ENCODE assay signal across 21 mouse cellular contexts in the genomic region with DNA sequence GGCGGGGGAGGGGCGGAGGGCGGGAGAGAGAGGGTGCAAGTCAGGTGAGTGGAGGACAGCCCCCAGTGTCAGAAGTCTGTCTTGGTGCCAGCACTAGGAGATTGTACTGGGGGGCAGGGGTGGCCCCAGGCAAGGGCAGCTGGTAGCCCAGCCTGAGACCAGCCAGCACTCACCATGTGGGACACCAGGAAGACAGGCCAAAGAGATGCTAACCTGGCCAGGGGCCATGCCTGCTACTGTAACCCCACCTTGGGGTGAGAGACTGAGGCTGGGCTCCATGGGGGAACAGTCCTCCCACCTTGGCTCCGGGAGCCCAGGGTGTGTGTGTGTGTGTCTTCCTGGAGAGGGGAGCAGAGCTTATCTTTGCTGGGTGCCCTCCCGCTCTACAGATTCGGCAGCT. TPM values are rescaled to one million over a fixed set of nuclear protein-coding genes. Genes with fewer than 3 reads are reported as not detected.
A peak's percentile ranks its signal among the peaks of the same experiment; 100 is the strongest.
DNase-seq lines count a peak whose midpoint lies in the region; ATAC-seq and TF ChIP-seq lines count a peak whose summit lies in the region.
"Had no signal": no experiment of that assay in that cellular context is flagged by ENCODE, and none has a peak within 500 bp of the region (broad histone marks: within the 10 kb centered on the region; RNA-seq: fewer than 3 reads in every experiment).

No protein-coding gene starts in this region.

- 54% methylated on average over 6 of the region's 6 CpGs for WGBS in intestine, embryonic 14.5 days
- 47% methylated on average over 6 of the region's 6 CpGs for WGBS in intestine, embryonic 16.5 days
- WGBS in stomach, embryonic 14.5 days: 52% methylated on average over 6 of the region's 6 CpGs
- WGBS in stomach, postnatal 0 days: 30% methylated on average over 4 of the region's 6 CpGs

- no peak for TF ChIP-seq CTCF in stomach, postnatal 0 days (IDR thresholded peaks at IDR 0.05; ENCODE audit: low read depth)

- peaks cover 5% of the 10 kb centered on the region; the same call in 1 of the 2 replicates for H3K4me1 ChIP-seq in intestine, embryonic 14.5 days (replicated peaks; ENCODE audit: control insufficient read depth, insufficient read depth, low read length)
- H3K4me1 ChIP-seq in intestine, embryonic 16.5 days (ENCODE audit: control insufficient read depth, insufficient read depth, low read length): no peaks in the 10 kb centered on the region
- H3K4me1 ChIP-seq in stomach, embryonic 14.5 days (ENCODE audit: control insufficient read depth, insufficient read depth, low read length): no peaks in the 10 kb centered on the region
- H3K4me1 ChIP-seq in stomach, postnatal 0 days (replicated peaks; ENCODE audit: control insufficient read depth, insufficient read depth): no peaks in the 10 kb centered on the region

- H3K9ac ChIP-seq in intestine, embryonic 14.5 days (ENCODE audit: low read length): no peak overlapping the region
- no peak overlapping the region for H3K9ac ChIP-seq in intestine, embryonic 16.5 days (ENCODE audit: low read depth, low read length)
- H3K9ac ChIP-seq in stomach, embryonic 14.5 days (replicated peaks; ENCODE audit: low read depth, low read length): no peak overlapping the region
- H3K9ac ChIP-seq in stomach, postnatal 0 days (ENCODE audit: low read length): no peak overlapping the region
- H3K9ac ChIP-seq: liver, postnatal 0 days had no signal

- H3K9me3 ChIP-seq in intestine, embryonic 14.5 days (ENCODE audit: control insufficient read depth, low read length): no peaks in the 10 kb centered on the region
- H3K9me3 ChIP-seq in intestine, embryonic 16.5 days (ENCODE audit: control insufficient read depth, low read length): no peaks in the 10 kb centered on the region
- H3K9me3 ChIP-seq in stomach, embryonic 14.5 days (ENCODE audit: control insufficient read depth, low read depth, low read length): no peaks in the 10 kb centered on the region
- no peaks in the 10 kb centered on the region for H3K9me3 ChIP-seq in stomach, postnatal 0 days (ENCODE audit: control insufficient read depth, low read length)

- ATAC-seq in intestine, embryonic 14.5 days (replicated peaks; ENCODE audit: low FRiP score, low TSS enrichment, low read depth): 0 out of 2 replicates have a peak, but pooled peaks have one; percentile 18
- ATAC-seq in intestine, embryonic 16.5 days: no peak
- ATAC-seq in stomach, embryonic 14.5 days (ENCODE audit: insufficient number of reproducible peaks, insufficient read depth, low FRiP score, low read depth): no peak
- no peak for ATAC-seq in stomach, postnatal 0 days (ENCODE audit: low FRiP score, low TSS enrichment)
- ATAC-seq: forebrain, embryonic 16.5 days; liver, postnatal 0 days had no signal

- H3K4me3 ChIP-seq in intestine, embryonic 14.5 days (ENCODE audit: low read depth, low read length): no peak overlapping the region
- no peak overlapping the region for H3K4me3 ChIP-seq in intestine, embryonic 16.5 days (ENCODE audit: low read length)
- no peak overlapping the region for H3K4me3 ChIP-seq in stomach, embryonic 14.5 days (ENCODE audit: low read depth, low read length)
- no peak overlapping the region for H3K4me3 ChIP-seq in stomach, postnatal 0 days (ENCODE audit: low read depth, low read length)
- H3K4me3 ChIP-seq: erythroblast, embryonic 14.5 days had no signal

- peaks cover 22% of the 10 kb centered on the region for H3K27me3 ChIP-seq in intestine, embryonic 14.5 days (replicated peaks; ENCODE audit: control insufficient read depth, insufficient read depth, low read length)
- peaks cover 24% of the 10 kb centered on the region for H3K27me3 ChIP-seq in intestine, embryonic 16.5 days (replicated peaks; ENCODE audit: control insufficient read depth, insufficient read depth, low read length)
- peaks cover 8% of the 10 kb centered on the region; the same call in 1 of the 2 replicates for H3K27me3 ChIP-seq in stomach, embryonic 14.5 days (ENCODE audit: control insufficient read depth, insufficient read depth, low read length)
- no peaks in the 10 kb centered on the region for H3K27me3 ChIP-seq in stomach, postnatal 0 days (ENCODE audit: control insufficient read depth, insufficient read depth, low read length)

- H3K4me2 ChIP-seq in intestine, embryonic 14.5 days (ENCODE audit: low read length): 0 out of 2 replicates have a peak overlapping the region, but pooled peaks have one; percentile 18
- H3K4me2 ChIP-seq in intestine, embryonic 16.5 days (ENCODE audit: low read depth, low read length): no peak overlapping the region
- 0 out of 2 replicates have a peak overlapping the region, but pooled peaks have one; percentile 14 for H3K4me2 ChIP-seq in stomach, embryonic 14.5 days (replicated peaks; ENCODE audit: low read depth, low read length)
- H3K4me2 ChIP-seq in stomach, postnatal 0 days (replicated peaks; ENCODE audit: low read depth): no peak overlapping the region

- no peaks in the 10 kb centered on the region for H3K36me3 ChIP-seq in intestine, embryonic 14.5 days (ENCODE audit: control insufficient read depth, insufficient read depth, low read length)
- H3K36me3 ChIP-seq in intestine, embryonic 16.5 days (ENCODE audit: control insufficient read depth, insufficient read depth, low read length): no peaks in the 10 kb centered on the region
- H3K36me3 ChIP-seq in stomach, embryonic 14.5 days (ENCODE audit: control insufficient read depth, insufficient read depth, low read length): no peaks in the 10 kb centered on the region
- H3K36me3 ChIP-seq in stomach, postnatal 0 days (ENCODE audit: control insufficient read depth, insufficient read depth, low read length): no peaks in the 10 kb centered on the region

- no peak for TF ChIP-seq EP300 in stomach, postnatal 0 days (optimal IDR thresholded peaks at IDR 0.05)

- DNase-seq in cerebellum, adult 9-11 months: peak; percentile 46
- DNase-seq in cerebellum, postnatal 25 days: no peak
- DNase-seq in intestine, embryonic 14.5 days (ENCODE audit: low spot score): no peak
- no peak for DNase-seq in stomach, postnatal 0 days (ENCODE audit: low spot score)
- no peak for DNase-seq in urinary bladder, postnatal 14 days (ENCODE audit: low spot score)
- DNase-seq in adrenal gland, postnatal 36 days: no peak
- DNase-seq: adrenal gland, postnatal 25 days; cerebellum, adult 11-12 months; cerebellum, postnatal 36 days; gastrocnemius, postnatal 36 days; kidney, adult 9 months; kidney, postnatal 36 days; left cerebral cortex, postnatal 4 days; liver, postnatal 0 days; lung, postnatal 10 days; midbrain, embryonic 14.5 days; thymus, postnatal 36 days had no signal

- H3K27ac ChIP-seq in intestine, embryonic 14.5 days (ENCODE audit: low read depth): no peak overlapping the region
- no peak overlapping the region for H3K27ac ChIP-seq in intestine, embryonic 16.5 days (ENCODE audit: low read length)
- no peak overlapping the region for H3K27ac ChIP-seq in stomach, embryonic 14.5 days (ENCODE audit: low read length)
- H3K27ac ChIP-seq in stomach, postnatal 0 days (replicated peaks): no peak overlapping the region

RNA-seq across cellular contexts. Expression of gene Engase, which starts 26.4 kb away (rescaled TPM):
- 7.2 and 11.9 TPM in 2 replicates for polyA plus RNA-seq in intestine, embryonic 14.5 days (2014; fragmentation: Nextera tagmentation; extraction: Ambion mirVana)
- 13.5 and 17.8 TPM in 2 replicates for polyA plus RNA-seq in intestine, embryonic 16.5 days (2015; fragmentation: Nextera tagmentation; extraction: Ambion mirVana)
- polyA plus RNA-seq in stomach, embryonic 14.5 days (2014; fragmentation: Nextera tagmentation; extraction: Ambion mirVana): 5.2 and 7.0 TPM in 2 replicates
- polyA plus RNA-seq in stomach, postnatal 0 days (2015; fragmentation: Nextera tagmentation; extraction: Ambion mirVana): 12.6 and 13.7 TPM in 2 replicates
- 10 to 100 TPM; 10.3 to 20.7 TPM for total RNA-seq in adrenal gland, postnatal 36 days (2021)

Comparison
In these comparisons a context has a peak if more than half of its experiments do, and no peak if none do; other contexts are left out.
1. H3K4me2 ChIP-seq: peak in intestine, embryonic 14.5 days (single experiment) and stomach, embryonic 14.5 days (single experiment); none in intestine, embryonic 16.5 days (single experiment) and stomach, postnatal 0 days (single experiment).